Mouse (Mus musculus) heart, embryonic 11.5 days (tissue): ENCODE measurements around the gene Usb1. TPM values are rescaled to one million over a fixed set of nuclear protein-coding genes. Genes with fewer than 3 reads are reported as not detected.

ENCODE experiments used
- ATAC-seq: fragments of 200-750 bp; cut with Nextera tagmentation; replicated peaks from 2 replicates; pipeline ENCODE4 v1.8.0; 2017; ENCODE audit warnings: moderate library complexity; ENCODE audit not compliant: insufficient number of reproducible peaks, low FRiP score, low TSS enrichment
- H3K27ac ChIP-seq: fragments of 300-500 bp; sonication (generic); 2 replicates; pipeline ENCODE4 v1.5.1; 2014; ENCODE audit warnings: mild to moderate bottlenecking, low read depth, low read length
- H3K27me3 ChIP-seq: fragments of 300-500 bp; sonication (generic); 2 replicates; pipeline ENCODE4 v1.6.1; 2014; ENCODE audit warnings: mild to moderate bottlenecking, low read length, mixed read lengths; ENCODE audit not compliant: control insufficient read depth, insufficient read depth
- H3K36me3 ChIP-seq: fragments of 300-500 bp; sonication (generic); 2 replicates; pipeline ENCODE4 v1.6.1; 2014; ENCODE audit warnings: mild to moderate bottlenecking, low read length, moderate library complexity, mixed read lengths; ENCODE audit not compliant: control insufficient read depth, insufficient read depth
- H3K4me1 ChIP-seq: fragments of 300-500 bp; sonication (generic); 2 replicates; pipeline ENCODE4 v1.6.1; 2014; ENCODE audit warnings: low read length; ENCODE audit not compliant: control insufficient read depth, insufficient read depth
- H3K4me2 ChIP-seq: fragments of 300-500 bp; sonication (generic); 2 replicates; pipeline ENCODE4 v1.6.1; 2014; ENCODE audit warnings: mild to moderate bottlenecking, moderate library complexity
- H3K4me3 ChIP-seq: fragments of 300-500 bp; sonication (generic); 2 replicates; pipeline ENCODE4 v1.5.1; 2014; ENCODE audit warnings: low read depth, low read length
- H3K9ac ChIP-seq: fragments of 300-500 bp; sonication (generic); 2 replicates; pipeline ENCODE4 v1.6.1; 2014; ENCODE audit warnings: mild to moderate bottlenecking, low read depth, low read length, moderate library complexity
- H3K9me3 ChIP-seq: fragments of 300-500 bp; sonication (generic); replicated peaks from 2 replicates; pipeline ENCODE4 v1.6.1; 2016; ENCODE audit warnings: low read length; ENCODE audit not compliant: control insufficient read depth
- WGBS: fragments of 180-500 bp; shearing (Covaris S2); extraction: QIAGEN DNeasy Blood & Tissue Kit; methylation state at CpG from one replicate; pipeline ENCODE4 v1.1.7; 2014; ENCODE audit not compliant: insufficient replicate concordance; 5-methylcytosine and 5-hydroxymethylcytosine counted together
- polyA plus RNA-seq: library from polyadenylated mRNA; unstranded; fragments of >200 nt; fragmentation: Nextera tagmentation; extraction: Ambion mirVana; gene quantifications from 2 replicates; pipeline ENCODE4 v1.2.1, GENCODE M21; 2014

Usb1 gene
- polyA plus RNA-seq = 26.3 and 27.2 TPM in 2 replicates

- Histone ChIP-seq H3K4me1 (peaks cover 11% of the 10 kb centered on the region), H3K27me3 (no peaks in the 10 kb centered on the region), H3K4me2 (peak within 1 kb of the TSS; percentile 89), H3K27ac (peak within 1 kb of the TSS; percentile 99), H3K9ac (peak within 1 kb of the TSS; percentile 92), H3K4me3 (peak within 1 kb of the TSS; percentile 85), H3K36me3 (peaks cover 29% of the 10 kb centered on the region), H3K9me3 (no peaks in the 10 kb centered on the region)
- peak; percentile 94 for ATAC-seq
- WGBS = 1% methylated on average over 62 of the region's 80 CpGs
Measured at GRCm38 (mm10) chr8:95331720-95332436, at the start of gene Usb1, which contains the start of gene Zfp319. Gene Usb1 (plus strand): TSS chr8:95332284. Gene Zfp319 (minus strand): TSS chr8:95331950.

- Histone ChIP-seq H3K36me3 (no peaks in the 10 kb centered on the region), H3K27me3 (no peaks in the 10 kb centered on the region), H3K4me2 (no peak overlapping the region), H3K9ac (no peak overlapping the region), H3K27ac (no peak overlapping the region), H3K4me1 (no peaks in the 10 kb centered on the region; the same call in 1 of the 2 replicates), H3K9me3 (no peaks in the 10 kb centered on the region), H3K4me3 (no peak overlapping the region)
- no peak for ATAC-seq
- WGBS = 62% methylated on average over 6 of the region's 6 CpGs
Measured at GRCm38 (mm10) chr8:95289066-95289650, 42.9 kb upstream of the Usb1 start.

GRCm38 (mm10) chr8:95293172-95293571, 38.9 kb upstream of the Usb1 start:
- H3K4me3 ChIP-seq = no peak overlapping the region
- H3K9me3 ChIP-seq = no peaks in the 10 kb centered on the region
- H3K9ac ChIP-seq = no peak overlapping the region
- no peak overlapping the region for H3K4me2 ChIP-seq
- H3K27me3 ChIP-seq = no peaks in the 10 kb centered on the region
- WGBS = 83% methylated on average over 11 of the region's 11 CpGs
- no peak overlapping the region for H3K27ac ChIP-seq
- no peak for ATAC-seq
- H3K4me1 ChIP-seq = no peaks in the 10 kb centered on the region; the same call in 1 of the 2 replicates
- H3K36me3 ChIP-seq = no peaks in the 10 kb centered on the region

DNA sequence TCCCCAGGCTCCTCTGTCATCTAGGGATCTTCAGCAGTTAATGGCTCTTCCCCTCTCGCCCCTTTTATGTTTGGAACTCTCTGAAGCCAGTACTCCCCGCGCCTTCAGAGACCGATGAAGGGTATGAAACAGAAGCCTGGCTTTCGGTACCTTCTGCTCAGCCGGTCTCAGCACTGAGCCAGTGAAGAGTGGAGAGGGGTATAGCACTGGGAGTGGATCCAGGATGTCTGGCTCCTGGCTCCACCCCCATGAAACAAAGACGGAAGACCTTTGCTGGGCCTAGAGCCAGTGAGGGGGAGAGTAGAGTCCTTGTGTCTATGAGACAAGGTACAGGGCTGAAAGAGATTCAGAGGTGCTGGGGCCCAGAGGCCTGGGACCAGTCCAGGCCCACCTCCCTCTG, 38.2 kb upstream of the Usb1 start:
- ATAC-seq = no peak; the same call in 1 of the 2 replicates
- Histone ChIP-seq H3K9ac (0 out of 2 replicates have a peak overlapping the region, but pooled peaks have one; percentile 46), H3K4me1 (no peaks in the 10 kb centered on the region; the same call in 1 of the 2 replicates), H3K36me3 (no peaks in the 10 kb centered on the region), H3K9me3 (no peaks in the 10 kb centered on the region), H3K27ac (0 out of 2 replicates have a peak overlapping the region, but pooled peaks have one; percentile 0), H3K4me3 (no peak overlapping the region), H3K4me2 (no peak overlapping the region; the same call in 1 of the 2 replicates), H3K27me3 (no peaks in the 10 kb centered on the region)
- 74% methylated on average over 7 of the region's 7 CpGs for WGBS

GRCm38 (mm10) chr8:95302410-95302809, 29.7 kb upstream of the Usb1 start:
- Histone ChIP-seq H3K9me3 (no peaks in the 10 kb centered on the region), H3K4me1 (0 out of 2 replicates have a peak, but pooled peaks cover 5% of the 10 kb centered on the region), H3K4me3 (no peak overlapping the region), H3K27me3 (peaks cover 3% of the 10 kb centered on the region; the same call in 1 of the 2 replicates), H3K36me3 (no peaks in the 10 kb centered on the region), H3K27ac (no peak overlapping the region), H3K4me2 (no peak overlapping the region), H3K9ac (no peak overlapping the region)
- ATAC-seq = no peak
- WGBS = 22% methylated on average over 5 of the region's 5 CpGs

DNA sequence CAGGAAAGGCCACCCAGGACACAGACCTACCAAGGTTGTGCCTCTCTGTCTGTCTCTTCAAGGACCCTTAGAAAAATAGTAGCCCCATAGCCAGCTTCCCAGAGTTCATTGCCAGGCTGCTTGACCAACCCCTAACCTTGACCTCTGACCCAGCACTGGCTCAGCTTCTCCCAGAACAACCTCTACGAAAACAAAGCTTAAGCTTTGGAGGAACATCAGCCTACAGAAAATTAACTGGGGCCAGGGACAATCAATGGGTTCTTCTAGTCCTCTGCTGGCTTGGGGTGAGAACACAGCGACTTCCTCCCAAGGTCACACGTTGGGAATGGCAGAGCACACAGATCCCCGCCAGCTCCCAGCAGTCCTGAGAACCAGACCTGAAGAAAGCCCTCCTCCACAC, 26.6 kb upstream of the Usb1 start:
- H3K36me3 ChIP-seq = no peaks in the 10 kb centered on the region
- H3K4me3 ChIP-seq = no peak overlapping the region
- peaks cover 6% of the 10 kb centered on the region; the same call in 1 of the 2 replicates for H3K4me1 ChIP-seq
- 55% methylated on average over 4 of the region's 4 CpGs for WGBS
- H3K9ac ChIP-seq = no peak overlapping the region
- no peaks in the 10 kb centered on the region for H3K27me3 ChIP-seq
- no peaks in the 10 kb centered on the region for H3K9me3 ChIP-seq
- no peak overlapping the region for H3K4me2 ChIP-seq
- no peak for ATAC-seq
- no peak overlapping the region for H3K27ac ChIP-seq

DNA sequence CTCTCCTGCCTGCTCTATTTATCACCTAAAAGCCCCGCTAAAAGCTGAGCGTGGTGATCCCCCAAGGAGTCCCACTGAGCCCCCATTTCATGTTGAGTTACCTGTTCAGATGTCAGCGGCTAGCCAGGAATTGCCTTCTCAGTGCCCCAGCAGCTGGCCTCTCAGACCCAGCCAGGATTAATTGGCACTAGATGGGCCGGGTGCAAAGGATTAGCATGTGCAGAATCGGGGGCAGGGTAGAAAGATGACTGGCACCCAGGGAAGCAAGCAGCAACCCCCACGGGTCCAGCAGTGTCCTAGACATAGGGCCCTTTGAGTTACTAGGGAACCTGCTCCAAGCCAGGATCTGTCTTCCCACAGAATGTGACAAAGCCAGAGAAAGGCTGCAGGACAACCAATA, 25.7 kb upstream of the Usb1 start, which contains the start of gene Cngb1:
Gene Cngb1, minus strand, starts transcription at position 155 of the 400 bp plus-strand sequence.
- Histone ChIP-seq H3K9me3 (no peaks in the 10 kb centered on the region), H3K4me3 (no peak within 1 kb of the TSS), H3K36me3 (no peaks in the 10 kb centered on the region), H3K4me1 (peaks cover 7% of the 10 kb centered on the region; the same call in 1 of the 2 replicates), H3K27me3 (no peaks in the 10 kb centered on the region), H3K9ac (no peak within 1 kb of the TSS), H3K27ac (no peak within 1 kb of the TSS), H3K4me2 (no peak within 1 kb of the TSS)
- 36% methylated on average over 6 of the region's 6 CpGs for WGBS
- ATAC-seq = no peak

GRCm38 (mm10) chr8:95310342-95310970, 21.6 kb upstream of the Usb1 start, which contains the start of gene Tepp:
Gene Tepp (plus strand): TSS chr8:95310566.
- Histone ChIP-seq H3K9me3 (no peaks in the 10 kb centered on the region), H3K4me2 (no peak within 1 kb of the TSS), H3K4me1 (peaks cover 7% of the 10 kb centered on the region; the same call in 1 of the 2 replicates), H3K9ac (no peak within 1 kb of the TSS), H3K27ac (no peak within 1 kb of the TSS), H3K27me3 (no peaks in the 10 kb centered on the region), H3K4me3 (no peak within 1 kb of the TSS), H3K36me3 (no peaks in the 10 kb centered on the region)
- ATAC-seq = no peak
- WGBS = 27% methylated on average over 6 of the region's 6 CpGs
